Mouse (Mus musculus) heart, embryonic 11.5 days (tissue): Measurements from ENCODE around the gene Ankrd40. TPM values are rescaled to one million over a fixed set of nuclear protein-coding genes. Genes with fewer than 3 reads are reported as not detected.

Source experiments
- ATAC-seq: fragments of 200-750 bp; cut with Nextera tagmentation; replicated peaks from 2 replicates; pipeline ENCODE4 v1.8.0; 2017; ENCODE audit warnings: moderate library complexity; ENCODE audit not compliant: insufficient number of reproducible peaks, low FRiP score, low TSS enrichment
- H3K27ac ChIP-seq: fragments of 300-500 bp; sonication (generic); 2 replicates; pipeline ENCODE4 v1.5.1; 2014; ENCODE audit warnings: mild to moderate bottlenecking, low read depth, low read length
- H3K27me3 ChIP-seq: fragments of 300-500 bp; sonication (generic); 2 replicates; pipeline ENCODE4 v1.6.1; 2014; ENCODE audit warnings: mild to moderate bottlenecking, low read length, mixed read lengths; ENCODE audit not compliant: control insufficient read depth, insufficient read depth
- H3K36me3 ChIP-seq: fragments of 300-500 bp; sonication (generic); 2 replicates; pipeline ENCODE4 v1.6.1; 2014; ENCODE audit warnings: mild to moderate bottlenecking, low read length, moderate library complexity, mixed read lengths; ENCODE audit not compliant: control insufficient read depth, insufficient read depth
- H3K4me1 ChIP-seq: fragments of 300-500 bp; sonication (generic); 2 replicates; pipeline ENCODE4 v1.6.1; 2014; ENCODE audit warnings: low read length; ENCODE audit not compliant: control insufficient read depth, insufficient read depth
- H3K4me2 ChIP-seq: fragments of 300-500 bp; sonication (generic); 2 replicates; pipeline ENCODE4 v1.6.1; 2014; ENCODE audit warnings: mild to moderate bottlenecking, moderate library complexity
- H3K4me3 ChIP-seq: fragments of 300-500 bp; sonication (generic); 2 replicates; pipeline ENCODE4 v1.5.1; 2014; ENCODE audit warnings: low read depth, low read length
- H3K9ac ChIP-seq: fragments of 300-500 bp; sonication (generic); 2 replicates; pipeline ENCODE4 v1.6.1; 2014; ENCODE audit warnings: mild to moderate bottlenecking, low read depth, low read length, moderate library complexity
- H3K9me3 ChIP-seq: fragments of 300-500 bp; sonication (generic); replicated peaks from 2 replicates; pipeline ENCODE4 v1.6.1; 2016; ENCODE audit warnings: low read length; ENCODE audit not compliant: control insufficient read depth
- WGBS: fragments of 180-500 bp; shearing (Covaris S2); extraction: QIAGEN DNeasy Blood & Tissue Kit; methylation state at CpG from one replicate; pipeline ENCODE4 v1.1.7; 2014; ENCODE audit not compliant: insufficient replicate concordance; 5-methylcytosine and 5-hydroxymethylcytosine counted together
- polyA plus RNA-seq: library from polyadenylated mRNA; unstranded; fragments of >200 nt; fragmentation: Nextera tagmentation; extraction: Ambion mirVana; gene quantifications from 2 replicates; pipeline ENCODE4 v1.2.1, GENCODE M21; 2014

The Ankrd40 gene
- polyA plus RNA-seq, 1 experiment from 2014 or later, result 34.9 TPM

DNA sequence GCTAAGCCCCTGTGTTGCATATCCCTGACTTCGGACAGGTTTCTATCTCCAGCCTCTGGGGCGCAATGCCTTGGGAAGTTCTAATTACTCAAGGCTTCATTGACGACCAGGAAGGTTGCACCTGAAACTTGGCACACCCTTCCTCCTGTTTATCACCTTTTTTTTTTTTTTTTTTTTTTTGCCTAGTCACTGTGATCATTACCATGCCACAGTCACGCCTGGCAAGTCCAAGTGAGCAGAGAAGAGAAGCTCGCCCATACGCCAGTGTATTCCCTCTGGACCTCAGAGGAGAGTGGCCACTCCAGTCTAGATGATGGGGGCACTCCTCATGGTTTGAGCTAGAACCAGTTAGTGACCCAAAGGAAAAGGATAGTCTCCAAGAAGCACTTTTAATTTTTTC lies 63.0 kb downstream of the Ankrd40 start:
- no peak for ATAC-seq
- 77% methylated on average over 6 of the region's 6 CpGs for WGBS
- Histone ChIP-seq H3K27ac (no peak overlapping the region), H3K4me2 (no peak overlapping the region), H3K9ac (no peak overlapping the region), H3K36me3 (no peaks in the 10 kb centered on the region), H3K27me3 (peaks cover 15% of the 10 kb centered on the region), H3K4me3 (no peak overlapping the region), H3K9me3 (no peaks in the 10 kb centered on the region), H3K4me1 (peaks cover 14% of the 10 kb centered on the region)

Other genes with a start within 250 kb of the Ankrd40 start
- 27.3 and 29.7 TPM in 2 replicates for gene Tob1, start 116.5 kb upstream of the Ankrd40 start, polyA plus RNA-seq
- gene Wfikkn2, start 82.0 kb upstream of the Ankrd40 start, polyA plus RNA-seq, result 1.1 and 1.8 TPM in 2 replicates
- not detected in 2 replicates for gene Gm21885, start 46.1 kb upstream of the Ankrd40 start, polyA plus RNA-seq
- 77.9 and 79.4 TPM in 2 replicates for gene Luc7l3, start 6.0 kb upstream of the Ankrd40 start, polyA plus RNA-seq
- 0.34 and 0.96 TPM in 2 replicates for gene Abcc3, start 65.0 kb downstream of the Ankrd40 start, polyA plus RNA-seq
- 2.7 and 4.3 TPM in 2 replicates for gene Cacna1g, start 146.2 kb downstream of the Ankrd40 start, polyA plus RNA-seq
- 0.15 TPM in 1 of 2 replicates, not detected in the other for gene Spata20, start 158.2 kb downstream of the Ankrd40 start, polyA plus RNA-seq
- 8.2 and 9.1 TPM in 2 replicates for gene Epn3, start 172.0 kb downstream of the Ankrd40 start, polyA plus RNA-seq
- gene Mycbpap, start 193.7 kb downstream of the Ankrd40 start, polyA plus RNA-seq, result 9.1 and 9.9 TPM in 2 replicates
- gene Rsad1, start 221.3 kb downstream of the Ankrd40 start, polyA plus RNA-seq, result 2.6 and 4.6 TPM in 2 replicates
- gene Chad, start 237.0 kb downstream of the Ankrd40 start, polyA plus RNA-seq, result 0.21 TPM in 1 of 2 replicates, not detected in the other